Mouse (Mus musculus) C2C12 (cell line): ENCODE measurements around the gene Exoc4. TPM values are rescaled to one million over a fixed set of nuclear protein-coding genes. Genes with fewer than 3 reads are reported as not detected.

Experiments used
- H3K27me3 ChIP-seq: one replicate; pipeline ENCODE4 v1.6.1; 2011; ENCODE audit not compliant: control insufficient read depth, insufficient read depth, insufficient read length
- H3K36me3 ChIP-seq: one replicate; pipeline ENCODE4 v1.6.1; 2011; ENCODE audit not compliant: control insufficient read depth, insufficient read depth
- H3K4me3 ChIP-seq: one replicate; pipeline ENCODE4 v1.5.1; 2011; ENCODE audit warnings: mild to moderate bottlenecking, control low read depth; ENCODE audit not compliant: poor library complexity, insufficient read depth, severe bottlenecking
- H3K79me2 ChIP-seq: one replicate; pipeline ENCODE4 v1.6.1; 2011; ENCODE audit not compliant: control insufficient read depth, insufficient read depth
- H3K79me3 ChIP-seq: one replicate; pipeline ENCODE4 v1.6.1; 2011; ENCODE audit warnings: low read depth, control low read depth
- H3ac ChIP-seq: one replicate; pipeline ENCODE3; 2011; ENCODE audit warnings: low read depth; ENCODE audit not compliant: control insufficient read depth, insufficient read length
- CEBPB ChIP-seq: IDR thresholded peaks from one replicate; pipeline ENCODE4 v1.6.1; 2011; ENCODE audit warnings: low read depth, mild to moderate bottlenecking, control low read depth, moderate library complexity
- CTCF ChIP-seq: IDR thresholded peaks from one replicate; pipeline ENCODE4 v1.5.1; 2011; ENCODE audit not compliant: control insufficient read depth, insufficient read depth, insufficient read length
- FOSL1 ChIP-seq: IDR thresholded peaks from one replicate; pipeline ENCODE4 v1.8.0; 2011; ENCODE audit warnings: mild to moderate bottlenecking, low read length; ENCODE audit not compliant: poor library complexity, insufficient read depth, severe bottlenecking
- MAX ChIP-seq: IDR thresholded peaks from one replicate; pipeline ENCODE4 v1.6.1; 2011; ENCODE audit warnings: mild to moderate bottlenecking, control low read depth
- MYOD1 ChIP-seq: IDR thresholded peaks from one replicate; pipeline ENCODE4 v1.6.1; 2011; ENCODE audit warnings: low read depth; ENCODE audit not compliant: control insufficient read depth, insufficient read length
- MYOG ChIP-seq: IDR thresholded peaks from one replicate; pipeline ENCODE4 v1.6.1; 2011; ENCODE audit not compliant: control insufficient read depth, insufficient read length; ENCODE audit errors: extremely low read depth
- USF1 ChIP-seq: IDR thresholded peaks from one replicate; pipeline ENCODE4 v1.6.1; 2011; ENCODE audit warnings: low read depth, mild to moderate bottlenecking, control low read depth, moderate library complexity
- polyA plus RNA-seq: library from polyadenylated mRNA; unstranded; fragments of >200 nt; fragmentation: generic; extraction: Trizol; gene quantifications from one replicate; pipeline ENCODE4 v1.2.1, GENCODE M21; 2012; ENCODE audit warnings: missing spikeins

Gene Exoc4
- polyA plus RNA-seq, 1 experiment, result 20.6 TPM

GRCm38 (mm10) chr6:34000644-34001043 is 751.8 kb downstream of the Exoc4 start:
- TF ChIP-seq MYOD1 (no peak), FOSL1 (no peak), MAX (no peak), CEBPB (no peak), MYOG (no peak), CTCF (no peak), USF1 (no peak)
- H3K79me2 ChIP-seq, result no peaks in the 10 kb centered on the region

DNA sequence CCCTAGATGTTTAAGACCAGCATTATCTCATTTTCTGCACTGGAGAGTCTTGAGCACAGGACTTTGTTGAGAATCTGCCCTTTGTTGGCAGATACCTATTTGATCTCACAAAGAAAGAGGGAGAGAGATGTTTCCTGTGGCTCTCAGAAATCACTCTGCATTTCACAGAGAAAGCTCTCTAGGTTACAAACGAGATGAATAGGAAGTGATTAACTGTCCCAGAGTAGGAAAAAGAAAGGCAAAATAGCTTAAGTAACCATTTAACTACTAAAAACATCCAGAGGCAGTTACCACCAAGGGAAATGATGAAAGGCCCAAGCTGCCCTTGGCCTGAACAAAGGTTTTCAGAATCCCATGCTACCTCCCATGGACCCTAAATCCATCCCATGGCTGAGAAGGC is 754.1 kb downstream of the Exoc4 start:
- Histone ChIP-seq H3K4me3 (no peak overlapping the region), H3K27me3 (peaks cover 3% of the 10 kb centered on the region), H3K79me3 (no peaks in the 10 kb centered on the region), H3K79me2 (no peaks in the 10 kb centered on the region), H3K36me3 (no peaks in the 10 kb centered on the region), H3ac (no peak overlapping the region)
- TF ChIP-seq CTCF, result no peak
- no peak for TF ChIP-seq MAX
- TF ChIP-seq MYOD1, result no peak
- no peak for TF ChIP-seq MYOG
- TF ChIP-seq FOSL1, result no peak
- TF ChIP-seq USF1, result no peak
- TF ChIP-seq CEBPB, result no peak

More at GRCm38 (mm10) chr6:34000644-34001043, 751.8 kb downstream of the Exoc4 start:
- no peaks in the 10 kb centered on the region for H3K36me3 ChIP-seq
- H3K27me3 ChIP-seq, result peaks cover 3% of the 10 kb centered on the region
- no peak overlapping the region for H3ac ChIP-seq
- H3K79me3 ChIP-seq, result no peaks in the 10 kb centered on the region
- no peak overlapping the region for H3K4me3 ChIP-seq

DNA sequence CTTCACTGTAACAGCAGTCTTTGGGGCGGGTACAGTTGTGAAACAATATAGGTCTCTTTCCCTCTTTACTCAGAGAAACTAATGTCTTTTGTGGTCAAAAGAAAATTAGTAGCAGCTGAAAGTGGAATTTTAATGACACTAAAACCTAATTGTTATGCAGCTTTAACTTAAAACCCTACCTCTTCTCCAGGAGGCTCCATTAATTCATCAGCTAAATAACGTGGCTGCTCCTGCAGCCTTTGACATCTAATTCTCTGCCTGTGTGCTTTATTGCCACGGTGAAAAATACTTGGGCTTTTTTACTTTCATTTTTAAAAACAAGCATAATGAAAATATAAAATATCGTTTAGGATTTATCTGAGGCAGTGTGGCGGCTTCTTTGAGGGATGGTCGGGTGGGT is 764.6 kb downstream of the Exoc4 start:
- no peak overlapping the region for H3K4me3 ChIP-seq
- TF ChIP-seq MYOG (no peak), MYOD1 (no peak), CTCF (no peak), FOSL1 (no peak), CEBPB (no peak), MAX (no peak)
- no peaks in the 10 kb centered on the region for H3K27me3 ChIP-seq
- no peaks in the 10 kb centered on the region for H3K36me3 ChIP-seq
- H3K79me2 ChIP-seq, result no peaks in the 10 kb centered on the region
- no peaks in the 10 kb centered on the region for H3K79me3 ChIP-seq
- H3ac ChIP-seq, result no peak overlapping the region

Other genes starting within 250 kb of the Exoc4 start
- gene Chchd3, start 188.8 kb upstream of the Exoc4 start, polyA plus RNA-seq, result 94.8 TPM